Mouse (Mus musculus): ENCODE data around the gene Cdkl5. TPM values are rescaled to one million over a fixed set of nuclear protein-coding genes. Genes with fewer than 3 reads are reported as not detected.
A peak's percentile ranks its signal among the peaks of the same experiment; 100 is the strongest.

The Cdkl5 gene
- polyA plus RNA-seq, 1 experiment, result 0.25 TPM

DNA sequence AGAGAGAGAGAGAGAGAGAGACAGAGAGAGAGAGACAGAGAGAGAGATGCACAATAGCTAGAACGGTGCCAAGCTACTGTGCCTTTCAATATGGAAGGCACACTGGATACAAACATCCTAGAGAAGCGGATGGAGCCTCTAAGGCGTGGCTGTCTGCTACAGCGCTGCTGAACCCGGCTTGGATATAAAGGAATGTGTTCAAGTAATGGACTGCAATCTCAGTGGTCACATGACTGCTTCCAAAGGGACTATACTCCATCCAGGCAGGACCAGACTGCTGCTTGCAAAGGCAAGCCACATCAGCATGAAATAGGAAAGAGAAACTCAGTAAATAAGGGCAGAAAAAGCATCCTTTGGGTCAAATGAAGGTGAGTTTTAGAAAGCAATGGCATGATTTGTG is 258.9 kb downstream of the Cdkl5 start, which contains the start of gene Ppef1:
Ppef1 (minus strand) TSS at position 116 of the 400 bp plus-strand sequence.
- no peaks in the 10 kb centered on the region for H3K27me3 ChIP-seq (ENCODE audit: control insufficient read depth, insufficient read depth, insufficient read length)
- H3ac ChIP-seq (ENCODE audit: control insufficient read depth, insufficient read length, low read depth), result no peak within 1 kb of the TSS
- no peaks in the 10 kb centered on the region for H3K79me2 ChIP-seq (ENCODE audit: control insufficient read depth, insufficient read depth)
- H3K4me3 ChIP-seq (ENCODE audit: insufficient read depth, poor library complexity, severe bottlenecking), result no peak within 1 kb of the TSS
- no peaks in the 10 kb centered on the region for H3K79me3 ChIP-seq (ENCODE audit: low read depth)
- TF ChIP-seq CEBPB (IDR thresholded peaks at IDR 0.05; ENCODE audit: low read depth) (no peak), FOSL1 (IDR thresholded peaks at IDR 0.05; ENCODE audit: insufficient read depth, low read length, poor library complexity, severe bottlenecking) (no peak), USF1 (IDR thresholded peaks at IDR 0.05; ENCODE audit: low read depth) (peak; percentile 33), CTCF (IDR thresholded peaks at IDR 0.05; ENCODE audit: control insufficient read depth, insufficient read depth, insufficient read length) (no peak), MAX (IDR thresholded peaks at IDR 0.05) (no peak), MYOD1 (IDR thresholded peaks at IDR 0.05; ENCODE audit: control insufficient read depth, insufficient read length, low read depth) (no peak), MYOG (IDR thresholded peaks at IDR 0.05; ENCODE audit: control insufficient read depth, extremely low read depth, insufficient read length) (no peak)
- no peaks in the 10 kb centered on the region for H3K36me3 ChIP-seq (ENCODE audit: control insufficient read depth, insufficient read depth)

Other genes with a start within 250 kb of the Cdkl5 start
- not detected for gene Rs1, start 226.7 kb downstream of the Cdkl5 start, polyA plus RNA-seq (2012; fragmentation: generic; extraction: Trizol)
- 0.01 TPM for gene Gja6, start 87.7 kb downstream of the Cdkl5 start, polyA plus RNA-seq (2012; fragmentation: generic; extraction: Trizol)
- gene Scml2, start 122.5 kb upstream of the Cdkl5 start, polyA plus RNA-seq (2012; fragmentation: generic; extraction: Trizol), result not detected